Mouse (Mus musculus) CH12.LX (cell line): ENCODE data around the gene Anapc5.
A peak's percentile ranks its signal among the peaks of the same experiment; 100 is the strongest.

Experiments used
- CHD1 ChIP-seq: IDR thresholded peaks from 2 replicates; pipeline ENCODE4 v1.6.1; 2012; ENCODE audit warnings: low read depth, low read length, improper control_type of control experiment, inconsistent platforms
- E2F4 ChIP-seq: IDR thresholded peaks from 2 replicates; pipeline ENCODE4 v1.6.1; 2011; ENCODE audit warnings: low read depth, low read length, improper control_type of control experiment; ENCODE audit not compliant: insufficient replicate concordance
- EP300 ChIP-seq: IDR thresholded peaks from 2 replicates; pipeline ENCODE4 v1.6.1; 2011; ENCODE audit warnings: low read length, improper control_type of control experiment
- GABPA ChIP-seq: IDR thresholded peaks from 2 replicates; pipeline ENCODE4 v1.6.1; 2012; ENCODE audit warnings: low read depth, low read length, improper control_type of control experiment, inconsistent platforms; ENCODE audit not compliant: insufficient replicate concordance
- JUN ChIP-seq: IDR thresholded peaks from 2 replicates; pipeline ENCODE4 v1.6.1; 2011; ENCODE audit warnings: low read depth, mild to moderate bottlenecking, low read length, improper control_type of control experiment, moderate library complexity; ENCODE audit not compliant: insufficient read depth
- MAX ChIP-seq: IDR thresholded peaks from 2 replicates; pipeline ENCODE4 v1.6.1; 2011; ENCODE audit warnings: low read length, improper control_type of control experiment
- NELFE ChIP-seq: IDR thresholded peaks from 2 replicates; pipeline ENCODE4 v1.6.1; 2011; ENCODE audit warnings: low read depth, low read length, improper control_type of control experiment
- POLR2A ChIP-seq: IDR thresholded peaks from 2 replicates; pipeline ENCODE4 v1.6.1; 2011; ENCODE audit warnings: low read depth, mild to moderate bottlenecking, improper control_type of control experiment, low read length
- RAD21 ChIP-seq: IDR thresholded peaks from 2 replicates; pipeline ENCODE4 v1.6.1; 2011; ENCODE audit warnings: low read depth, mild to moderate bottlenecking, low read length, improper control_type of control experiment, moderate library complexity
- TCF12 ChIP-seq: IDR thresholded peaks from 2 replicates; pipeline ENCODE4 v1.6.1; 2014; ENCODE audit warnings: low read depth, mild to moderate bottlenecking, inconsistent platforms, low read length, improper control_type of control experiment
- ZC3H11A ChIP-seq: IDR thresholded peaks from 2 replicates; pipeline ENCODE4 v1.6.1; 2012; ENCODE audit warnings: low read depth, mild to moderate bottlenecking, inconsistent platforms, low read length, improper control_type of control experiment

GRCm38 (mm10) chr5:122778231-122779226 is 42.6 kb downstream of the Anapc5 start:
- TF ChIP-seq TCF12 (no peak), MAX (peak; percentile 38; the same call in 1 of the 2 replicates), RAD21 (no peak), POLR2A (no peak), GABPA (no peak), ZC3H11A (no peak), JUN (no peak), EP300 (no peak), E2F4 (no peak), NELFE (no peak), CHD1 (no peak)
